Mouse (Mus musculus): ENCODE results near the gene Pkp4. TPM values are rescaled to one million over a fixed set of nuclear protein-coding genes. Genes with fewer than 3 reads are reported as not detected.

The Pkp4 gene
- polyA plus RNA-seq, 1 experiment from 2014 or later = 32.4 TPM

- H3K9me3 ChIP-seq (ENCODE audit: low read depth, low read length) = no peaks in the 10 kb centered on the region
- peaks cover 3% of the 10 kb centered on the region; the same call in 1 of the 2 replicates for H3K4me1 ChIP-seq (ENCODE audit: insufficient read depth)
- DNase-seq (no peak), ATAC-seq (ENCODE audit: insufficient read depth) (no peak)
- no peak overlapping the region for H3K4me3 ChIP-seq (ENCODE audit: low read depth, low read length)
- no peak for TF ChIP-seq CTCF (IDR thresholded peaks at IDR 0.05; ENCODE audit: low read depth)
- H3K36me3 ChIP-seq (ENCODE audit: insufficient read depth) = no peaks in the 10 kb centered on the region
- WGBS = 71% methylated on average over 5 of the region's 5 CpGs
- H3K9ac ChIP-seq = no peak overlapping the region
- H3K27ac ChIP-seq (ENCODE audit: low read depth) = no peak overlapping the region
- H3K27me3 ChIP-seq (ENCODE audit: insufficient read depth, low read length) = no peaks in the 10 kb centered on the region
- H3K4me2 ChIP-seq = no peak overlapping the region
Observed at GRCm38 (mm10) chr2:59284216-59284615, 123.6 kb downstream of the Pkp4 start.

- ATAC-seq (ENCODE audit: insufficient read depth) (no peak), DNase-seq (peak; percentile 18)
- Histone ChIP-seq H3K27ac (ENCODE audit: low read depth) (no peak overlapping the region), H3K27me3 (ENCODE audit: insufficient read depth, low read length) (no peaks in the 10 kb centered on the region), H3K4me2 (no peak overlapping the region), H3K4me3 (ENCODE audit: low read depth, low read length) (no peak overlapping the region), H3K9me3 (ENCODE audit: low read depth, low read length) (no peaks in the 10 kb centered on the region), H3K4me1 (ENCODE audit: insufficient read depth) (peaks cover 3% of the 10 kb centered on the region; the same call in 1 of the 2 replicates), H3K36me3 (ENCODE audit: insufficient read depth) (no peaks in the 10 kb centered on the region), H3K9ac (no peak overlapping the region)
- no peak for TF ChIP-seq CTCF (IDR thresholded peaks at IDR 0.05; ENCODE audit: low read depth)
- WGBS = 76% methylated on average over 8 of the region's 8 CpGs
Observed at GRCm38 (mm10) chr2:59284734-59285490, 124.3 kb downstream of the Pkp4 start.

- ATAC-seq (ENCODE audit: insufficient read depth) = no peak
- Histone ChIP-seq H3K9me3 (ENCODE audit: low read depth, low read length) (no peaks in the 10 kb centered on the region), H3K4me2 (no peak overlapping the region), H3K4me3 (ENCODE audit: low read depth, low read length) (no peak overlapping the region), H3K27ac (ENCODE audit: low read depth) (no peak overlapping the region), H3K36me3 (ENCODE audit: insufficient read depth) (0 out of 2 replicates have a peak, but pooled peaks cover 3% of the 10 kb centered on the region), H3K4me1 (ENCODE audit: insufficient read depth) (peaks cover 3% of the 10 kb centered on the region; the same call in 1 of the 2 replicates), H3K9ac (no peak overlapping the region), H3K27me3 (ENCODE audit: insufficient read depth, low read length) (no peaks in the 10 kb centered on the region)
- 73% methylated on average over 1 of the region's 1 CpGs for WGBS
- DNase-seq = no peak
- no peak for TF ChIP-seq CTCF (IDR thresholded peaks at IDR 0.05; ENCODE audit: low read depth)
Observed at GRCm38 (mm10) chr2:59285581-59285980, 124.9 kb downstream of the Pkp4 start.

DNA sequence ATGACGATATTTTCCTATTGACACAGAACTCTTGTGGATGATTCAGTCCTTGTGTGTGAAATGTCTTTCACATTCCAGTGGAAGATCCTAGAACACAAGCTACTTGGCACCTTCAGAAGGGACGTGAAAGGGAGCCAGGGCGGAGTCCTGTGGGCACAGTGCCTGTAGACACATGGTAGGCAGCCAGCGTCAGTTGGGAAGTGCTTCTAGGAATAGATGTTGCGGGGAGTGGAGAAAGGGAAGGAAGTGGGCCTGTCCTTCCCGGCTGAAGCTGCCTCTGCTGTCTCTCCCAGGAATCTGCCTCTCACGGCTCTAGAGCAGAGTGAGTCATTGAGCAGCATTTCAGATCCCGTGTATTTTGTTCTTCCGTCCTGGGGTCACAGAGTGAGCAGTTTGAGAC is 125.6 kb downstream of the Pkp4 start:
- no peaks in the 10 kb centered on the region for H3K27me3 ChIP-seq (ENCODE audit: insufficient read depth, low read length)
- WGBS = 51% methylated on average over 9 of the region's 9 CpGs
- no peak for TF ChIP-seq CTCF (IDR thresholded peaks at IDR 0.05; ENCODE audit: low read depth)
- no peak overlapping the region for H3K4me3 ChIP-seq (ENCODE audit: low read depth, low read length)
- no peak overlapping the region for H3K9ac ChIP-seq
- no peak overlapping the region for H3K27ac ChIP-seq (ENCODE audit: low read depth)
- H3K9me3 ChIP-seq (ENCODE audit: low read depth, low read length) = no peaks in the 10 kb centered on the region
- no peak for ATAC-seq (ENCODE audit: insufficient read depth)
- H3K4me1 ChIP-seq (ENCODE audit: insufficient read depth) = peaks cover 3% of the 10 kb centered on the region; the same call in 1 of the 2 replicates
- DNase-seq = peak; percentile 34
- no peak overlapping the region for H3K4me2 ChIP-seq
- H3K36me3 ChIP-seq (ENCODE audit: insufficient read depth) = 0 out of 2 replicates have a peak, but pooled peaks cover 3% of the 10 kb centered on the region

DNA sequence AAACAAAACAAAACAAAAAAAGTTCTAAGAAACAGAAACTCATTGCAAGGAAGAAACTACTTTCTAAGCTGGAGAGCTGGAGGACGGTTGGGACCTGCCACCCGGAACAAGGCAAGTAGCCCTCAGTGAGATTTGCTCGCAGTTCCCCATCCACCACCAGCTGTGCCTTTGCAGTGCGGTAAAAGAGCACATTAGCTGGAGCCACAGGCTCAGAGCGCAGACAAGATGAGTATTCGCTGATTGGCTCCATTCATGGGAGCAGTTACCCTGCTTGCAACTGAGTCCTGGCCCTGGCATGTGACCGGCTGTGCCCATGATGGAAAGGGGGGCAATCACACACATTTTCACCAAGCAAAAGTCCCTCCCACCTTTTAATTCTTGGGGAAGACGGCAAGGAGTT is 127.0 kb downstream of the Pkp4 start:
- WGBS = 82% methylated on average over 8 of the region's 8 CpGs
- H3K27me3 ChIP-seq (ENCODE audit: insufficient read depth, low read length) = no peaks in the 10 kb centered on the region
- no peak for ATAC-seq (ENCODE audit: insufficient read depth)

DNA sequence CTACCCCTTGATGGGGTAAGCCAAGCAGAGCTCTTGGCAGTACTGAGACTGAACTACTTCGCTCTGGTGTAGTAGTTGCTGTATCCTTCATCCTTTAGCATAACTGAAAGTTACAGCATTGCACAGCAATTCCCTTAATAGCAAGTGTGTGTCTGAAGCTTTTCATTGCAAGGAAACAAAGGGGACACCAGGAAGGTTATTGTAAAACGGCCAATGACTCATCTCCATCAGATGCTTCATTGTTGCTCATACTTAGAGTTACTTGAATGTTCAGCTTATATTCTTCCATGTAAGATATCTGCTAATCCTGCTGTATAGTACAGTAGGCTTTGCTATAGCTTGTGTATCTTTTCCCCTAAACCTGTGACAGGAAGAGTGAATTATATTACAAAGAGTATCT is 128.8 kb downstream of the Pkp4 start:
- TF ChIP-seq CTCF (IDR thresholded peaks at IDR 0.05; ENCODE audit: low read depth) = no peak
- Histone ChIP-seq H3K9ac (no peak overlapping the region), H3K9me3 (ENCODE audit: low read depth, low read length) (no peaks in the 10 kb centered on the region), H3K4me2 (no peak overlapping the region), H3K27me3 (ENCODE audit: insufficient read depth, low read length) (no peaks in the 10 kb centered on the region), H3K4me1 (ENCODE audit: insufficient read depth) (peaks cover 3% of the 10 kb centered on the region; the same call in 1 of the 2 replicates), H3K27ac (ENCODE audit: low read depth) (no peak overlapping the region), H3K4me3 (ENCODE audit: low read depth, low read length) (no peak overlapping the region), H3K36me3 (ENCODE audit: insufficient read depth) (0 out of 2 replicates have a peak, but pooled peaks cover 3% of the 10 kb centered on the region)
- 82% methylated on average over 2 of the region's 2 CpGs for WGBS
- ATAC-seq (ENCODE audit: insufficient read depth) = no peak
- DNase-seq = no peak

More for the DNA sequence above, 127.0 kb downstream of the Pkp4 start:
- no peak for TF ChIP-seq CTCF (IDR thresholded peaks at IDR 0.05; ENCODE audit: low read depth)
- Histone ChIP-seq H3K4me3 (ENCODE audit: low read depth, low read length) (no peak overlapping the region), H3K4me1 (ENCODE audit: insufficient read depth) (peaks cover 3% of the 10 kb centered on the region; the same call in 1 of the 2 replicates), H3K27ac (ENCODE audit: low read depth) (no peak overlapping the region), H3K9me3 (ENCODE audit: low read depth, low read length) (no peaks in the 10 kb centered on the region), H3K4me2 (no peak overlapping the region), H3K9ac (no peak overlapping the region), H3K36me3 (ENCODE audit: insufficient read depth) (0 out of 2 replicates have a peak, but pooled peaks cover 3% of the 10 kb centered on the region)
- DNase-seq = no peak

GRCm38 (mm10) chr2:59290391-59290790 is 129.7 kb downstream of the Pkp4 start:
- ATAC-seq (ENCODE audit: insufficient read depth) (no peak), DNase-seq (no peak)
- 71% methylated on average over 3 of the region's 3 CpGs for WGBS
- no peak for TF ChIP-seq CTCF (IDR thresholded peaks at IDR 0.05; ENCODE audit: low read depth)
- Histone ChIP-seq H3K36me3 (ENCODE audit: insufficient read depth) (0 out of 2 replicates have a peak, but pooled peaks cover 3% of the 10 kb centered on the region), H3K27ac (ENCODE audit: low read depth) (no peak overlapping the region), H3K4me1 (ENCODE audit: insufficient read depth) (peaks cover 3% of the 10 kb centered on the region; the same call in 1 of the 2 replicates), H3K4me2 (no peak overlapping the region), H3K9ac (no peak overlapping the region), H3K4me3 (ENCODE audit: low read depth, low read length) (no peak overlapping the region), H3K9me3 (ENCODE audit: low read depth, low read length) (no peaks in the 10 kb centered on the region), H3K27me3 (ENCODE audit: insufficient read depth, low read length) (no peaks in the 10 kb centered on the region)

All from lung, embryonic 14.5 days (tissue).